Mouse (Mus musculus): ENCODE results near the gene Nsmce1. TPM values are rescaled to one million over a fixed set of nuclear protein-coding genes. Genes with fewer than 3 reads are reported as not detected.
"Not testable (repeated sequence)": the region's sequence is repeated elsewhere in the genome, so short reads cannot be mapped to it uniquely, and the experiment has no call there.

Gene Nsmce1
- total and polyA plus RNA-seq, 2 experiments from 2014 or later = 27.8 to 88.6 TPM

DNA sequence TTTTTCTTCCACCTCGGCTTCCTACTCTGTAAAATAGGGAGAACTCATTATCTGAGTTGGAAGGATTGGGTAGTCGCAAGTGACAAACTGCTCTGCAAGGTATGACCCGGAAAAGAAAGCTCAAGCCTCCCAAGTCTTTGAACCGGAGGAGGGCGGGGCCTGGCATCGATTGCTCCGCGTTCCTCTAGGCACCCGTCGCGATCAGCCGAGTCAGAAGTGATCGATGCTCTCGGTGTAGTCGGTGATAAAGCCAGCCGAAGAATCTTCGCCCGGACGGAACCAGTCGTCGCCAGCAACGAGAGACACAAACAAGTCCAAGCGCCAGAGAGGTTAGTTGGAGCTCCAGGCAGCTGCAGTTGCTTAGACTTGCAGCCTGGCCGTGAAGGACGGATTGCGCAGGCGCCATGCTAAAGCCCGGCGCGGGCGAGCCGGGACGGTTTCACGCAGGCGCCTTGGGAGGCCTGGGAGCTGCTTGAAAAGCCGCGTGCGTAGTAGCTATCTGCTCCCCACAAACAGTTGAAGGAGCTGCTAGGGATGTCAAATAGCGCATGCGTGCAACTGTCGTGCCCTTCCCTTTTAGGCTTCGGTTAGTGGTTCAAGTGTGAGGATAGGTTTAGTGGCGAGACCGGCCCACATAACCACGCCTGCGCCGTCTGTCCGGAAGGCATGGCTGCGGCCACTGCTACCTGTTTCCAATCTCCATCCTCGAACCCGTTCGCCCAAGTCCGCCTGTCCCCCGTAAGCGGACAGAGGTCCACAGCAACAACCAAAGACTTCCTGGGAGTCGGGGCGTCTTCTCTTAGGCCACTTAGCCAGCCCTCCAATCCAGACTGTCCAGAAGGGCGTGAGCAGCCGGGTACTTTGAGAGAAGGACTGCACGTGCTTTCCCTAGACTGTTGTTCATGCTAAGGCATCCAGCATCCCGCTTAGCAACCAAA, 46.7 kb downstream of the Nsmce1 start, which contains the start of gene Kdm8:
Gene Kdm8, plus strand, starts transcription at position 213 of the 938 bp plus-strand sequence.
- H3K9me3 ChIP-seq (ENCODE audit: low read length) = no peaks in the 10 kb centered on the region
- 0 out of 2 replicates have a peak, but pooled peaks cover 4% of the 10 kb centered on the region for H3K4me1 ChIP-seq (ENCODE audit: insufficient read depth, low read length)
- DNase-seq (ENCODE audit: low spot score) (peak; percentile 97), ATAC-seq (peak; percentile 97)
- H3K27ac ChIP-seq = peak within 1 kb of the TSS; percentile 97
- H3K27me3 ChIP-seq (ENCODE audit: insufficient read depth, low read length) = no peaks in the 10 kb centered on the region
- H3K36me3 ChIP-seq (ENCODE audit: insufficient read depth, low read length) = no peaks in the 10 kb centered on the region
- H3K9ac ChIP-seq (replicated peaks; ENCODE audit: low read length) = peak within 1 kb of the TSS; percentile 63
- no peak for TF ChIP-seq CTCF (IDR thresholded peaks at IDR 0.05; ENCODE audit: low read depth)
- H3K4me3 ChIP-seq (ENCODE audit: low read length) = peak within 1 kb of the TSS; percentile 51
- H3K4me2 ChIP-seq (ENCODE audit: low read depth, low read length) = peak within 1 kb of the TSS; percentile 87
- WGBS = 1% methylated on average over 61 of the region's 61 CpGs

DNA sequence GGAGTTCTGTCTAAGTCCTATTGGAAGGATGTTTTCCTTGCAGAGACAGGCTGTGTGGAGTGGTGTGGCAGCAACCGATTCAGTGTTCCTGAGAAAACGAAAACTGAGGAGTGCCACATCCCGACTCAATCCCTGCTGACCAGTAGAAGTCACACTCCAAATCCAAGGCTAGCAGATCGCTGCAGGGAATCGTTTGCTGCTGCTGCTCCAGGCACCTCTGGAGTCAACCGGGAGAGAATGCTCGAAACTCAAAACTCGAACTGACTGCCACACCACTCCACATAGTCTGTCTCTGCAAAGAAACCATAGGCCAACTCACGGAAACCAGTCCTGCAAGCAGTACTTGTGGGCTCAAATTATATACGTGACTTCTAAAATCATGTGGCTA, 47.3 kb downstream of the Nsmce1 start:
- H3K9ac ChIP-seq (replicated peaks; ENCODE audit: low read length) = peak overlapping the region; percentile 63
- peak overlapping the region; percentile 87 for H3K4me2 ChIP-seq (ENCODE audit: low read depth, low read length)
- WGBS = 24% methylated on average over 10 of the region's 10 CpGs
- H3K36me3 ChIP-seq (ENCODE audit: insufficient read depth, low read length) = no peaks in the 10 kb centered on the region
- ATAC-seq = no peak
- H3K27ac ChIP-seq = peak overlapping the region; percentile 97
- no peak for DNase-seq (ENCODE audit: low spot score)
- H3K4me1 ChIP-seq (ENCODE audit: insufficient read depth, low read length) = 0 out of 2 replicates have a peak, but pooled peaks cover 4% of the 10 kb centered on the region
- 0 out of 2 replicates have a peak, but pooled peaks cover 3% of the 10 kb centered on the region for H3K9me3 ChIP-seq (ENCODE audit: low read length)
- TF ChIP-seq CTCF (IDR thresholded peaks at IDR 0.05; ENCODE audit: low read depth) = no peak
- peak overlapping the region; percentile 51 for H3K4me3 ChIP-seq (ENCODE audit: low read length)
- no peaks in the 10 kb centered on the region for H3K27me3 ChIP-seq (ENCODE audit: insufficient read depth, low read length)

DNA sequence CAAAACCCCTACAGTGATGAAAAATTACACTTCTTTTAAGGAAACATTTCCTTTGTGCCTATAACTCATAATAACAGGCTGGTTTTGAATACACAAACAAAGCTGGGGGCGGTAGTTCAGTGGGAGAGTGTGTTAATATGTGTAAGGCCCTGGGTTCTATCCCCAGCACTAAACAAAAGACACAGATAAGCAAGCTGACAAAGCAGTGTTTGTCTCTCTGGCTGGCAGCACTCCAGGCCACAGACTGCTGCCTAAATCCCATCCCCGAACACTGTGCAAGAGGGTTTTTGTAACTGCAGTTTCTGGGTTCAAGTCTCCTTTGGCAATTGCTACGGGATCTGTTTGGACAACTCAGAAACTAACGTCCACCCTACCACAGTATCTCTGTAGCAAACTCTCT, 49.1 kb downstream of the Nsmce1 start:
- no peak overlapping the region for H3K4me3 ChIP-seq (ENCODE audit: low read length)
- no peaks in the 10 kb centered on the region for H3K36me3 ChIP-seq (ENCODE audit: insufficient read depth, low read length)
- H3K9ac ChIP-seq (replicated peaks; ENCODE audit: low read length) = no peak overlapping the region
- no peak for ATAC-seq
- 0 out of 2 replicates have a peak, but pooled peaks cover 4% of the 10 kb centered on the region for H3K4me1 ChIP-seq (ENCODE audit: insufficient read depth, low read length)
- no peaks in the 10 kb centered on the region for H3K27me3 ChIP-seq (ENCODE audit: insufficient read depth, low read length)
- TF ChIP-seq CTCF (IDR thresholded peaks at IDR 0.05; ENCODE audit: low read depth) = no peak
- DNase-seq (ENCODE audit: low spot score) = no peak
- no peak overlapping the region for H3K4me2 ChIP-seq (ENCODE audit: low read depth, low read length)
- H3K9me3 ChIP-seq (ENCODE audit: low read length) = 0 out of 2 replicates have a peak, but pooled peaks cover 3% of the 10 kb centered on the region
- H3K27ac ChIP-seq = no peak overlapping the region
- WGBS = 66% methylated on average over 4 of the region's 4 CpGs

DNA sequence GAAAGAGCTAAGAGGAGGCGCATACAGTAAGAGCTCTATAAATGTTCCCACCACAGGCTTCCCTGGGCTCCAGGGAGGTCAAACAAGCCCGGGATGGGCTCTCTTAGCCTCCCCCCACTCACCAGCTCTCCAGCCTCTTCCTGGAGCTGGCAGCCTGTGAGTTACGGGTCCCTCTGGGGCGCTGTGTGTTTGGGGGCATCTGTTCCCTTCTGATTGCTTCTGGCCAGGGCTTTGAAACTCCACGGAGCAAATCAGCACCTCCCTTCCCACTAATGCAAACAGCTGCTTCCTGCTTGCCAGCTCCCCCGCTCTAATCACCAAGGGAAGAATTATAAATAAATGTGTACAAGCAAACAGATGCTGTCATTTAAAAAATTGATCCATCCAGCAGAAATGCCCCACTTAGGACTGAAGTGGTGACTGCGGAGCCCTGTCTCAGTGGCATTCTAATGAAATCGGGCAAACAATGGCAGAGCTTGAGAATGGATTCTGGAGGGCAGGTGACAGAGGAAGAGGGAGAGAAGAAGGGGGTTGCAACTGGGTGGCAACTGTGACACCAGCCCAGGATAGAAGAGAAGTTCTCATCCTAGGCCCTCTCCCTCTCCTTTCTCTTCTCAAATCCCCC, 56.6 kb downstream of the Nsmce1 start:
- no peak for TF ChIP-seq CTCF (IDR thresholded peaks at IDR 0.05; ENCODE audit: low read depth)
- WGBS = 35% methylated on average over 8 of the region's 8 CpGs
- no peaks in the 10 kb centered on the region for H3K4me1 ChIP-seq (ENCODE audit: insufficient read depth, low read length)
- H3K27me3 ChIP-seq (ENCODE audit: insufficient read depth, low read length) = no peaks in the 10 kb centered on the region
- no peak overlapping the region for H3K4me2 ChIP-seq (ENCODE audit: low read depth, low read length)
- 0 out of 2 replicates have a peak, but pooled peaks cover 3% of the 10 kb centered on the region for H3K9me3 ChIP-seq (ENCODE audit: low read length)
- no peak overlapping the region for H3K4me3 ChIP-seq (ENCODE audit: low read length)
- DNase-seq (ENCODE audit: low spot score) (peak; percentile 28), ATAC-seq (peak; percentile 47; the same call in 1 of the 2 replicates)
- H3K27ac ChIP-seq = 0 out of 2 replicates have a peak overlapping the region, but pooled peaks have one; percentile 2
- no peaks in the 10 kb centered on the region for H3K36me3 ChIP-seq (ENCODE audit: insufficient read depth, low read length)
- 0 out of 2 replicates have a peak overlapping the region, but pooled peaks have one; percentile 9 for H3K9ac ChIP-seq (replicated peaks; ENCODE audit: low read length)

DNA sequence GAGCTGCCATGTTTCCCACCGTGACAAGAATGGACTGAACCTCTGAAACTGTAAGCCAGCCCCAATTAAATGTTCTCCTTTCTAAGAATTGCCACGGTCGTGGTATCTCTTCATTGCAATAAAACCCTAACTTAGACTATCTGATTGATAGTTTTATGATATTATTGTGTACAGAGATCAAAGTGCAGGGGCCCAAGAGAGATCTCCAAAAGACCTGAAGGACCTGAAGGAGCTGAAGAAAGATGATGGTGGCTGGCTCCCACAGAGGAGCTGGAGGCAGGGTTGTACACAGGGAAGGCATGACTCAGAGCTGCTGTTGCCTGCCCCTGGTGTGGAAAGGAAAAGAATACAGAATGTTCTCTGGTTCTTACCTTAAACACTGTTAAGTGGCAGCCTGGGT, 57.5 kb downstream of the Nsmce1 start:
- DNase-seq (ENCODE audit: low spot score) = no peak
- no peaks in the 10 kb centered on the region for H3K36me3 ChIP-seq (ENCODE audit: insufficient read depth, low read length)
- WGBS = 88% methylated on average over 3 of the region's 3 CpGs
- no peak overlapping the region for H3K27ac ChIP-seq
- H3K4me2 ChIP-seq (ENCODE audit: low read depth, low read length) = no peak overlapping the region
- TF ChIP-seq CTCF (IDR thresholded peaks at IDR 0.05; ENCODE audit: low read depth) = no peak
- no peaks in the 10 kb centered on the region for H3K27me3 ChIP-seq (ENCODE audit: insufficient read depth, low read length)
- no peak overlapping the region for H3K4me3 ChIP-seq (ENCODE audit: low read length)
- H3K4me1 ChIP-seq (ENCODE audit: insufficient read depth, low read length) = no peaks in the 10 kb centered on the region
- ATAC-seq = no peak
- H3K9ac ChIP-seq (replicated peaks; ENCODE audit: low read length) = no peak overlapping the region
- no peaks in the 10 kb centered on the region for H3K9me3 ChIP-seq (ENCODE audit: low read length)

DNA sequence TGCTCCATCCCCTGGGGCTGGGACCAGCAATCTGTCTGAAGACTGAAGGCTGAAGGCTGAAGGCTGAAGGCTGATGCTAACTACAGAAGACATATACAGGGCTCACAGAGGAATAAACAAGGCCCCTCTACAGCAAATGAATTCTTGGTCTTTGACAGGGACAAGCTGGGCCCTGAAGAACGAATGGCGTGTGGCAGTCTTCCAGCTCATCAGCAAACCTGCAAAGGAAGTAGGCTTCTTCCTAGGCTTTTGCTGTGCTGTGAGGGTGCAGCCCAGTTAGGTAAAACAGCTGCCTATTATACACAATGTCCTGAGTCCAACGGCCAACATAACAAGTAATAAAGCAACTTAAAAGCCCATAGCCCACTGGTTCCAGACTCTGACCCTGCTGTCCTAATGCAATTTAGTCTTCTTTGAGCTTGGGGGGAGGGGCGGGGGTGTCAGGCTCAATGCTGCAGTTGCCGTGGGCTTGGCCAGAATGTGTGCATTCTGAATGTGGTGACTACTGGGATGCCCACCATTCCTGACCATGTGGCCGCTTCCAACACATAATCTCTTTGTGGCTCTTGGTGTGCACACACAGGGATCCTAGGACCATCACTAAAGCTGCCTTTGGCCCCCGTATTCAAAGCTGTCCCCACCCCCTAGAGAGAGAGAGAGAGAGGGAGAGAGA, 61.1 kb downstream of the Nsmce1 start:
- DNase-seq (ENCODE audit: low spot score) (peak; percentile 17), ATAC-seq (no peak)
- 58% methylated on average over 7 of the region's 7 CpGs for WGBS
- H3K4me2 ChIP-seq (ENCODE audit: low read depth, low read length) = no peak overlapping the region
- H3K9ac ChIP-seq (replicated peaks; ENCODE audit: low read length) = no peak overlapping the region
- H3K9me3 ChIP-seq (ENCODE audit: low read length) = no peaks in the 10 kb centered on the region
- no peak for TF ChIP-seq CTCF (IDR thresholded peaks at IDR 0.05; ENCODE audit: low read depth)
- H3K4me1 ChIP-seq (ENCODE audit: insufficient read depth, low read length) = no peaks in the 10 kb centered on the region
- H3K27ac ChIP-seq = no peak overlapping the region
- H3K36me3 ChIP-seq (ENCODE audit: insufficient read depth, low read length) = no peaks in the 10 kb centered on the region
- no peak overlapping the region for H3K4me3 ChIP-seq (ENCODE audit: low read length)
- H3K27me3 ChIP-seq (ENCODE audit: insufficient read depth, low read length) = no peaks in the 10 kb centered on the region

DNA sequence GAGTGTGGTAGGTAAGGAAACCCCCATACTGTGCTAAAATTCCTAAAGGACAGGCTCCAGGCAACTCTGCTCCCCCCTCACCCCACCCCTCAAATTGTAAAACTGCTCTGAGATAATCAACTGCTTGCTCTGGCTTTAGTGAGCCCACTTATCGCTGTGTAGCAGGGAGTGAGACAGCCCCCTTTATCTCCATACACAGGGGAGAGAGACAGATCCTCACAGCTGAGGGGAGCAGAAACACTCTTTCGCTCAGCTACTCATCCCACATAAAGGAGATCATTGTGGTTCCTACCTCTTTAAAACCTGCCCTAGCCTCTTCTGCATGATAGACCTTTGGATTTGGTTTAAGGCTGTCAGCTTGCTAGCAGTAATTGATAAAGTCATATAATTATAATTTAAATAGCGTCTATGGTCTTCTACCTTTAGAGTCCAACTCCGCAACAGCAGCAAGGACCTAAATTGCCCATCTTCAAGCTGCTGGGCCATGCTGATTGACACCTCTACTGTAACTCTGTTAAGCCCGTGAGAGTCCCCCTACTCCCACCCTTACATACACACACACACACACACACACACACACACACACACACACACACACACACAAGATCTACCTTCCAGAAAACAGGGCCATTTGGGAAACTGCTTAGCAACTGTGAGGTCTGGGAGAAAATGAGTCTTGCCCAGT, 62.4 kb downstream of the Nsmce1 start:
- not testable (repeated sequence) for H3K9ac ChIP-seq (replicated peaks; ENCODE audit: low read length); H3K4me1 ChIP-seq (ENCODE audit: insufficient read depth, low read length); H3K27ac ChIP-seq; H3K9me3 ChIP-seq (ENCODE audit: low read length); ATAC-seq; H3K36me3 ChIP-seq (ENCODE audit: insufficient read depth, low read length); H3K4me2 ChIP-seq (ENCODE audit: low read depth, low read length); H3K4me3 ChIP-seq (ENCODE audit: low read length); DNase-seq (ENCODE audit: low spot score); H3K27me3 ChIP-seq (ENCODE audit: insufficient read depth, low read length)
- WGBS = 79% methylated on average over 5 of the region's 5 CpGs
